Mouse (Mus musculus) gastrocnemius, adult 18-20 months (tissue): Measurements from ENCODE around the gene Mitf. TPM values are rescaled to one million over a fixed set of nuclear protein-coding genes. Genes with fewer than 3 reads are reported as not detected.

Source experiments
- DNase-seq: peaks from one replicate; pipeline ENCODE4 v3.0.0; 2021; ENCODE audit warnings: low spot score
- total RNA-seq, 2 experiments: library from RNA; stranded (reverse); gene quantifications; 2 replicates each; pipeline ENCODE4 v1.2.3; 2021

The Mitf gene
- total RNA-seq, 2 experiments from 2014 or later: 15.3 to 19.4 TPM

DNA sequence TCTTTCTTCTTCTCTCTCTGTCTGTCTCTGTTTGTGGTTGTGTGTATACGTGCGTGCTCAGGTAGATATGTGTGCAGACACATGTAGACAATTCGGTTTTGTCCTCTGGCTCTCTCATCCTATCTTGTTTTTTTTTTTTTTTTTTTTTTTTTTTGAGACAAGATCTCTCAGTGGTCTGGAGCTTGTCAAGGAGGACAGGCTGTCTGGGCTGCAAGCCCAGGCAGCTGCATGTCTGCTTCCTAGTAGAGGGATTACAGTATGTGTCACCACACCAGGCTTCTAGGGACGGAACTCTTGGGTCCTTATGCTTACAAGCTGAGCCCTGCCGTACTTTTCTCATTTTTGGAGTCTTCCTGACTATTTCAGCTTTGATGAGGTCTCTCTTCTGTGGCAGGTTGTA is 73.5 kb downstream of the Mitf start:
- DNase-seq: no peak

DNA sequence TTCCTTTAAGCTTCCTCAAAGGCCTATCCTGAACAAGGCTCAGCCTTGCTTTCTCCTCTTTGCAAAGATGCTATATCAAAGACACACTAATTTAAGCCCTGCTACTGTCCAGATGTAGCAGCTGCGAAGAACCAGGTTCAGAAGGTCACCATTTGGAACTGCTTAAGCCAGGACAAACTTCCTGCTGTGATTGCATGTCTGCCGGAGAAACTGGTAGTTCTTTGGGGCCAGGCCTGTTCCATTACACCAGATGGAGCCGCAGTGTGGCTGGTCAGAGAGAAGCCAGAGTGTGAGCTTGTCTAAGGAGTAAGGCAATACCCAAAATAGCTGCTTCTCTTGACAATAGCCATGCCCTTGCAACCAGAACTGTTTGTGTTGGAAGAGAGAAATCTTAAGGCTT is 75.1 kb downstream of the Mitf start:
- DNase-seq: peak; percentile 41

DNA sequence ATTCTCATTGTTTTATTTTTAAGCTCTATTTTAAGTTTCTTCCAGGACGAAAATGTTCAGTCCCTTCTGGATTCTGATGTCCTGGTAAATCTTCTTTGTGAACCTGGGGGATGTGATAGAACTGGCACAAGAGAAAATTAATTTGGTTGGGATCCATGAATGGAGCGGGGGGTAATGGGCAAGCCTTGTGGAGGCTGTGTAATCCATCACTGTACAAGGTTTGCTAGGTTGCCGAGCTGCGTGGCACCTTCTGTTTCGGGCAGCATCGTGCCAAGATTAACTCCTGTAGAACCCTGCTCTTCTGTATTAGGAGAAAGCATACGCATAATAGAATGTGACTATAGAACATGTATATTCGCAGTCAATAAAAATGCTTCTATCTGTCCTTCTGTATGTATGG is 76.1 kb downstream of the Mitf start:
- no peak for DNase-seq

DNA sequence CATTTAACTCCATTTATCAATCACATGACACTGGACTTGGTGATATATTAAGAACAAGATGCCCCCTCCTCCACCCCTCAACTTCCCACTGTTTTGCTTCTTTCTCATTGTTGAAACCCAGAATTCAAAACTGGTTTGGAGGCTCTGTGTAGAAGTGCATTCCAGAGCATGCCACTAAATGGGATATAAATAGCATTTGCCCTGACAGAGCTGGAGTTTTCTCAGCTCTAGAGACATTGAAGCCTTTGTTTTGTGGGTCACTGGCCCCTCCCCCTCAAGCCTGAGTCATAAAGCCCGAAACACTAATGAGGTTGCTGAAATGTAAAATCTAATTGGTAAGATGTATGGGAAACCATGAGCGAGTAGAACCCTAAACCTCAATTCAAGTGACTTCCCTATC is 76.6 kb downstream of the Mitf start:
- DNase-seq: peak; percentile 17

DNA sequence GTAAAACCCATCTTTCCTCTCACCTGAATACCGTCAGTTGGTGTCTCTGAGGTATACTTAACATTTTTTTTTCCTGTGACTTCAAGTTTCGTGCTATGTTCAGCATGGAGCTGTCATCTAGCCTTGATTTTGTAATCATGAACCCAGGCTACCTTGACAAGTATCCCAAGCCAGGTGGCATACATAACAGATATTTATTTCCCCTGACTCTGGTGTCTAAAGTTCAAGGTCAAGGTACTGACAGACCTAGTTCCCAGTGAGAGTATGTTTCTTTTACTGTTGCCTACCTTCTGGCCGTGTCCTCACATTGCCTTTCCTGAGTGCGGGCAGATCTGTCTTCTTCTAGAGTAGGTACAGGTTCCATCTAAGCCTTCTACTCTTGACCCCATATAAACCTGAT is 78.1 kb downstream of the Mitf start:
- no peak for DNase-seq

- DNase-seq: no peak
These were observed 78.8 kb downstream of the Mitf start for GRCm38 (mm10) chr6:97885606-97886005.

DNA sequence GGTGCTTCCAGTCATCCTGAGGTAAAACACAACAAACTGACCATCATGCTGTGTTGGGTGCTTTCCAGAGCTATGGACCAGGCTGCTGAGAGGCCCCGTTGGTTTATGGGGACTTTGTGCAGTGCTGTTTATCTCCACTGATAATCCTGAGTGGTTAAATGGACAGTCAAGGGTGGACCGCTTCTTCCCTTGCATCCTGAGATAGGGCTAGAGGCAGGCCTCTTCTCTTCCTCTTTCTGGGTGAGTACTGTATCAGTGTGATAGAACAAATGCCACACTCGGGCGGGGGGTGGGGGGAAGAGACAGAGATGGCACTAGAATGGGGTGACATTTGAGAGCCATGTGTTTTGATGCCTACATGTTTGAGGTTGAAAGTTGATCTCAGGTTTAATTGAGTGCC is 81.0 kb downstream of the Mitf start:
- DNase-seq: no peak

- no peak for DNase-seq
These were observed 81.7 kb downstream of the Mitf start for GRCm38 (mm10) chr6:97888596-97888995.

GRCm38 (mm10) chr6:97893546-97893945 is 86.7 kb downstream of the Mitf start:
- DNase-seq: no peak

GRCm38 (mm10) chr6:97897191-97897590 is 90.3 kb downstream of the Mitf start:
- no peak for DNase-seq

- no peak for DNase-seq
These were observed 91.2 kb downstream of the Mitf start for GRCm38 (mm10) chr6:97898085-97898484.

DNA sequence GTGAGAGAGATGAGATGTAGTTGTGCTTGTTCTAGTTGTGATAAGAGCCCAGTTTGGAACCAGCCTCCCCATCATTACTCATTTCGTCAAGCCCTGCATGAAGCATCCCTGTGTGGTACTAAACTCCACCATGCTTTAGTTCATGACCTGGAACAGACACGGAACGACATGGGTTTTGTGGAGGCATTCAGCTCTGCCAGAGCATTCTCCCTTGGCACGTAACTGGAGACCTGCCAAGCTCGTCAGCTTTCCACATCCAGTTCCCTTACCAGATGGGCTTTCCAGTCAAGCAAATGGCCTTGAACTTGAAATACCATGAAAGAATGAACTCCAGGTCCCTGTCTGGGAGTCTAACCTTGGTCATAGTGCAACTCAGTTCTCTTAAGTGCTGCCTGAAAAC is 94.7 kb downstream of the Mitf start:
- DNase-seq: no peak

- no peak for DNase-seq
These were observed 95.4 kb downstream of the Mitf start for GRCm38 (mm10) chr6:97902205-97902604.

- DNase-seq: no peak
These were observed 107.9 kb downstream of the Mitf start for GRCm38 (mm10) chr6:97914768-97915167.

- DNase-seq: no peak
These were observed 109.6 kb downstream of the Mitf start for GRCm38 (mm10) chr6:97916386-97916903.

- no peak for DNase-seq
These were observed 111.2 kb downstream of the Mitf start for GRCm38 (mm10) chr6:97918051-97918450.

- no peak for DNase-seq
These were observed 111.6 kb downstream of the Mitf start for GRCm38 (mm10) chr6:97918481-97918880.

GRCm38 (mm10) chr6:97919287-97919686 is 112.4 kb downstream of the Mitf start:
- DNase-seq: no peak

GRCm38 (mm10) chr6:97921591-97921990 is 114.7 kb downstream of the Mitf start:
- DNase-seq: no peak

GRCm38 (mm10) chr6:97924221-97924620 is 117.4 kb downstream of the Mitf start:
- no peak for DNase-seq

- DNase-seq: no peak
These were observed 122.2 kb downstream of the Mitf start for GRCm38 (mm10) chr6:97929051-97929450.

DNA sequence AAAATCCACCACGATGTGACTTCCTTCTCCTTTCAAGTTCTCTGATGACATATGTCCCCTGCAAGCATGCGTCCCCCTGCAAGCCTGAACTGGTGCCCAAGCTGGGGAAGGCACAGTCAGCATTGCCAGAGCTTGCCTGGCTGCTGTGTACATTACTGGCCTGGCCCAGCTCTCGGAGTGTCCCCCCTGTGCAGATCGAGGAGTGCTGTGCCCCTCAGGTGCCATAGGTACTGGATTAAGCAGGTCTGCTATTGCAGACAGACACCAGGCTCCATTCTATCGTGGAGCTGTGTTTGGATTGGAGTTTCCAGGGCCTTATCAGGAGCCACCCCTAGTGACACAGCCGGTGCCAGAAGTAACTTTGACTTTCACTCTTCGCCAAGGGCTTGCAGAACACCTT is 122.6 kb downstream of the Mitf start:
- DNase-seq: no peak

DNA sequence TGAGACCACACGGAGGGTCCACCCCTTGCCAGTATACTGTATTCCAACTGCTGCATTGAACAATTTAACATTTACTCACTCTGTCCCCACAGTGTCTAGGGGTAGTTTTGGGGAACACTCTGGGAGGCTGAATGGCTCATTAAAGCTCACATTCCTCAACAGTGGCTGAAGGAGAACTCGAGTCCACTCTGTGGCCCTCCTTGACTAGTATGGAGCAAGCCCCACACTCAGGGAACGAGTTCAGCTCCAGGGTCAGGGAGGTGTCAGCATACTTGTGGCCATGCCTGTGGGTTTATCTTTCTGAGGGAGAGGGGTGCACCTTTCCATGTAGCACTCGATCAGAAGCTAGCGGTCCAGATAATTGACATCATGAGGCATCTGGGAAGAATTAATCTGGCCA is 130.3 kb downstream of the Mitf start:
- DNase-seq: no peak

- DNase-seq: no peak
These were observed 131.2 kb downstream of the Mitf start for GRCm38 (mm10) chr6:97937897-97938614.
